Mouse (Mus musculus): ENCODE measurements around the gene Olfr1418.

- TF ChIP-seq EP300 (IDR thresholded peaks at IDR 0.05; ENCODE audit: low read depth) (no peak), CTCF (IDR thresholded peaks at IDR 0.05; ENCODE audit: low read depth) (no peak)
Observed at GRCm38 (mm10) chr19:11807822-11808221, 53.0 kb downstream of the Olfr1418 start.

All from heart, postnatal 0 days (tissue).